Mouse (Mus musculus) brown adipose tissue, adult 24 weeks (tissue): ENCODE results near the gene Dhx35. TPM values are rescaled to one million over a fixed set of nuclear protein-coding genes. Genes with fewer than 3 reads are reported as not detected.

Experiments
- H3K27ac ChIP-seq: fragments of 200-500 bp; replicated peaks from 2 replicates; pipeline ENCODE4 v1.5.1; 2012; ENCODE audit warnings: low read depth, mild to moderate bottlenecking, low read length
- H3K4me1 ChIP-seq: fragments of 200-500 bp; 2 replicates; pipeline ENCODE4 v1.6.1; 2012; ENCODE audit warnings: low read length, mixed read lengths; ENCODE audit not compliant: control insufficient read depth, insufficient read depth, insufficient read length
- H3K4me3 ChIP-seq: fragments of 200-500 bp; 2 replicates; pipeline ENCODE4 v1.5.1; 2012; ENCODE audit warnings: low read depth, mild to moderate bottlenecking, low read length, moderate library complexity; ENCODE audit not compliant: insufficient read depth
- polyA plus RNA-seq: library from polyadenylated mRNA; stranded (reverse); fragments of >200 nt; gene quantifications from 2 replicates; pipeline ENCODE4 v1.2.4, GENCODE M21; 2012; ENCODE audit not compliant: missing spikeins, insufficient read depth, insufficient read length

The Dhx35 gene
- polyA plus RNA-seq = 4.1 and 8.0 TPM in 2 replicates

DNA sequence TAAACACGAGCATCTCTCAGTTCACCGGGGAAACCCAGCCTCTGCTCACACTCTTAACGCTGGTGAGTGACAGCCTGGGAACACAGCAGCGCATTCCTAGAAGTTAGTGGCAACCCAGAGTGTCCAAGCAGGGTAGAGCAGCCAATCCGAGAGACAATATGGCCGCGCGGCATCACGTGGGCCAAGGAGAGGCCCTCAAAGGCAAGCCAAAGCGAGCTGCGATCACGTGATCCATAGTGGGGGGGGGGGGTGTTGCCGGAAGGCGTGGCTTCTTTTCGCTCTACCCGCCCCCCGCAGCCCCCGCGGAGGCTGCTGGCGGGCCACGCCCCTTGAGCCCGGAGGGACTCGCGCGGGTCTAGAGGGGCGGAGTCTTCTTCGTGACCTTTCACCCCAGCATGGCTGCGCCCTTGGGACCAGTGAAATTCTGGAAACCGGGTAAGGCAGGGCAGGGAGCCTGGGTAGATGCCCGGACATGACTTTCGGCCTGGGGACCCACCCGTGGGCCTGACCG, at the start of gene Dhx35:
Gene Dhx35 (plus strand): TSS at position 314 of the 511 bp plus-strand sequence.
- H3K4me3 ChIP-seq = peak within 1 kb of the TSS; percentile 75
- H3K4me1 ChIP-seq = peaks cover 4% of the 10 kb centered on the region; the same call in 1 of the 2 replicates
- peak within 1 kb of the TSS; percentile 55 for H3K27ac ChIP-seq

GRCm38 (mm10) chr2:158745049-158745482, 49.5 kb upstream of the Dhx35 start:
- Histone ChIP-seq H3K4me3 (no peak overlapping the region), H3K27ac (no peak overlapping the region), H3K4me1 (peaks cover 15% of the 10 kb centered on the region)

DNA sequence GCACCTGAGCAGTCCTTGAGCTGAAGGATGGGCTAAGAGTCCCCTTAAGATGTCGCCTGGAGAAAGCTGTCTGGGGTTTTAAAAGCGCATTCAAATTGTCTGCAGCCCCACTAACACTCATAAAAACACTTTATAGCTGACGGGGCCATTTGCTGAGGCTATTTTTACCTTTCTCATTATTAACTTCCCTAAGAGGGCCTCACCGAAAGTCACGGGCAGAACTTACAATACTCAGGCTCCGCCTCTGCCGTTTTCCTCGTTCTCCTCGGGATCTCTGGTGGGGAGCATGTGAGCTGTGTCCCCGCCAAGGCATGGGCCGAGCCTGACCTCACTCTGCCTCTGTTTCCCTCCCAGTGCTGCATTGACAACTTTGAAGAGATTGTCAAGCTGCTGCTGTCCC, 48.4 kb upstream of the Dhx35 start:
- H3K4me1 ChIP-seq = peaks cover 11% of the 10 kb centered on the region

DNA sequence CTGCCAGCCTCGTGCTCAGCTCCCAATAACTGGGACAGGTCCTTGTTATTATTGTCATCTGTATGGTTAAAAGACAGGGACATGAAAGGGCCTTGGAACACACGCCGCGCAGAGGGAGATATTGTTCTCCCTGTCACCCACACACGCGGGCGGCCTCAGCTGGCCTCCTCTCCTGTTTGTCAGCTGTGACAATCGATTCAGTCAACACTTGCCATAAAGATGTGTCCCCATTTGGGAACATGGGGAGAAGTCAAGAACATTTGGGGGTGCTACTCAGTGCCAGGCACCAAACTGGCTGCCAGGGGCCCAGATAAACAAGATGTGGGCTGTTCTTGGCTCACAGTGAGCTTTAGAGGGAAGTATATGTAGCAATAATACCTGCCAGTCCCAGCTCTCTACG, 45.2 kb upstream of the Dhx35 start:
- no peak overlapping the region for H3K27ac ChIP-seq
- H3K4me3 ChIP-seq = no peak overlapping the region

More for the DNA sequence above, 48.4 kb upstream of the Dhx35 start:
- H3K27ac ChIP-seq = no peak overlapping the region
- no peak overlapping the region for H3K4me3 ChIP-seq

GRCm38 (mm10) chr2:158760231-158760630, 34.4 kb upstream of the Dhx35 start:
- H3K4me1 ChIP-seq = no peaks in the 10 kb centered on the region
- H3K4me3 ChIP-seq = no peak overlapping the region
- no peak overlapping the region for H3K27ac ChIP-seq

More for the DNA sequence above, 45.2 kb upstream of the Dhx35 start:
- H3K4me1 ChIP-seq = peaks cover 4% of the 10 kb centered on the region; the same call in 1 of the 2 replicates

DNA sequence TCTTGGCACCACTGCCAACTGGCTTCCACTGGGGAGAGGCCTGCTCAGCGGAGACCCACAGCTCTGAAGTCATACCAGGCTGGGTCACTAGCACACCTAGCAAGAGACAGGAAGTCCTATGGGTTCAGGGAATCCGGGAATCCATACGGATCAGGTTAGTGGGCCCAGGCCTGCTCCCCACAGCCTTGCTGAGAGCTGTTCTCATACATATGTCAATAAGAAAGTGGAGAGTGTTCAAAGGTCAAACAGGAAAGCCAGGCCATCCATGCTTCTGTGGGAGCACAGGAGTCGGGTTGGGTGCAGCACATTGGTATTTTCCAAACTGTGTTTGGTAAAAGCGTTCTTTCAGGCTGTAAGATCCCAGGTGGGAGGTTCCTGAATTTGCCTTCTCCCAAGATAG, 32.3 kb upstream of the Dhx35 start:
- H3K4me3 ChIP-seq = no peak overlapping the region
- H3K4me1 ChIP-seq = no peaks in the 10 kb centered on the region
- H3K27ac ChIP-seq = no peak overlapping the region

DNA sequence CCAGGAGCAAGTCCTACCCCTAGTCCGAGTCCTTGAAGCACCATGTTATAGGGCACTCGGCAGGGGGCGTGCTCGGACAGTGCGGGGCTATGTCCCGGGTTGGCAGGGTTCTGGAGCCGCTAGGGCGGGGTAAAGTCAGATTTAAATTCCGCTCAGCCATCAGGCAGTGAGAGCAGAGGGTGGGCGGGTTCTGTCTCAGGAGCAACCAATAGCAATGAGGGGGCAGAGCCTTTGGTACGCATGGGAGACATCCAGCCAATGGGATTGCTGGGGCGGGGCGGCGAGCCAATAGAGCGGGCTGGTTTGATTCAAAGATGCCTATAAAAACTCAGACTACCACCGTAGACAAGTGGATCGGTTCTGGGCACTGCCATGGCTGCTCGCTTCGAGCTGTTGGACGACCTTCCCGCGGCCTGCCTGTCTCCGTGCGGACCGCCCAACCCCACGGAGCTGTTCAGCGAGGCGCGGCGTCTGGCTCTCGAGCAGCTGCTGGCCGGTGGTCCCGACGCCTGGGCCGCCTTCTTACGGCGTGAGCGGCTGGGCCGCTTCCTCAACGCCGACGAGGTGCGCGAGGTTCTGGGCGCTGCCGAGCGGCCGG, 26.8 kb upstream of the Dhx35 start, which contains the start of gene Fam83d:
Gene Fam83d (plus strand): TSS at position 352 of the 598 bp plus-strand sequence.
- Histone ChIP-seq H3K4me3 (peak within 1 kb of the TSS; percentile 51), H3K4me1 (peaks cover 9% of the 10 kb centered on the region), H3K27ac (no peak within 1 kb of the TSS)

- Histone ChIP-seq H3K4me1 (peaks cover 9% of the 10 kb centered on the region), H3K27ac (no peak overlapping the region), H3K4me3 (peak overlapping the region; percentile 51)
Observed at GRCm38 (mm10) chr2:158768350-158768749, 26.3 kb upstream of the Dhx35 start.

GRCm38 (mm10) chr2:158768771-158769170, 25.8 kb upstream of the Dhx35 start:
- Histone ChIP-seq H3K4me1 (peaks cover 9% of the 10 kb centered on the region), H3K4me3 (peak overlapping the region; percentile 51; the same call in 1 of the 2 replicates), H3K27ac (no peak overlapping the region)

GRCm38 (mm10) chr2:158770126-158770757, 24.4 kb upstream of the Dhx35 start:
- H3K27ac ChIP-seq = no peak overlapping the region
- H3K4me1 ChIP-seq = peaks cover 9% of the 10 kb centered on the region
- no peak overlapping the region for H3K4me3 ChIP-seq

- no peak overlapping the region for H3K4me3 ChIP-seq
- no peak overlapping the region for H3K27ac ChIP-seq
- peaks cover 9% of the 10 kb centered on the region for H3K4me1 ChIP-seq
Observed at GRCm38 (mm10) chr2:158771066-158771763, 23.4 kb upstream of the Dhx35 start.

- H3K4me1 ChIP-seq = peaks cover 17% of the 10 kb centered on the region
- H3K4me3 ChIP-seq = no peak overlapping the region
- no peak overlapping the region for H3K27ac ChIP-seq
Observed at GRCm38 (mm10) chr2:158772808-158773207, 21.8 kb upstream of the Dhx35 start.

- peaks cover 12% of the 10 kb centered on the region for H3K4me1 ChIP-seq
- H3K27ac ChIP-seq = no peak overlapping the region
- H3K4me3 ChIP-seq = no peak overlapping the region
Observed at GRCm38 (mm10) chr2:158774886-158775285, 19.7 kb upstream of the Dhx35 start.

DNA sequence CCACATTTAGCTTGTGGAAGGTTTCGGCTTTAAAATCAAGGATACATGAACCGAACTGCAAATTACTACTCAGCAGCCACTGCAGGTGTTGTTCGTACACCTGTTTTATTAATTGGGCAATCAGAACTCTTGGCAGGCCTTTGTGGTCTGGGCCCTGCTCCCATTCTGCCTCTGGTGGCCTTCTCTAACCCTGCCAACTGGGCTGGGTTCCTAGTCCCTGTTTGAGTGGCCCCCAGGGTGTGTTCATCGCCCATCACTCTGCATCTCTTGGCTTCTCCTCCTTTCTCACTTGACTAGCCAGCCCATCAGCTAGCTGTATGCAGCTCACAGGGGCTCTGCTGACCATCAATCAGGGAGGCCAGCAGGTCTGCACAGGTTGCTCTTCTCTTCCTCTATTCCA, 17.9 kb upstream of the Dhx35 start:
- Histone ChIP-seq H3K4me1 (peaks cover 9% of the 10 kb centered on the region), H3K27ac (no peak overlapping the region), H3K4me3 (no peak overlapping the region)

DNA sequence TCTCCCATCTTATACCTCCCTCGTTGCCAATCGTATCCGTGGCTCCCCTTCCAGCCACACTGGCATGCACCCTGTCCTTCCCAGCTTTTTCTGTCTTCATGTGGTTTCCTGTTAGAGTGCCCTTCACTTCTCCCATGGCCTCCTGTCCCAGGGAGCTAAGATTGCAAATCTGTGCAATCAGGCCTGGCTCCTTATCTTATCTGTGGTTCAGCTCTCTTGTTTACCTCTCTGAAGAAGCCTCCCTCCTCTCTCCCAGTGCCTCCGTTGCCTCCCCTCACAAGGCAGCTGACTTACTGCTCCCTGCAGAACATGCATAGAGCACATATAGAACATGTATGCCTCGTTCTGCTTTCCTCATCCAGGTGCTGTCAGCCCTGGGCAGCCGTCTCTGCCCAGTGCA, 17.1 kb upstream of the Dhx35 start:
- Histone ChIP-seq H3K4me3 (no peak overlapping the region), H3K4me1 (peaks cover 9% of the 10 kb centered on the region), H3K27ac (no peak overlapping the region)
